Mouse (Mus musculus): ENCODE data around the gene Ash1l. TPM values are rescaled to one million over a fixed set of nuclear protein-coding genes. Genes with fewer than 3 reads are reported as not detected.
"Not testable (repeated sequence)": the region's sequence is repeated elsewhere in the genome, so short reads cannot be mapped to it uniquely, and the experiment has no call there.

Ash1l gene
- polyA plus RNA-seq, 1 experiment, result 4.7 TPM

DNA sequence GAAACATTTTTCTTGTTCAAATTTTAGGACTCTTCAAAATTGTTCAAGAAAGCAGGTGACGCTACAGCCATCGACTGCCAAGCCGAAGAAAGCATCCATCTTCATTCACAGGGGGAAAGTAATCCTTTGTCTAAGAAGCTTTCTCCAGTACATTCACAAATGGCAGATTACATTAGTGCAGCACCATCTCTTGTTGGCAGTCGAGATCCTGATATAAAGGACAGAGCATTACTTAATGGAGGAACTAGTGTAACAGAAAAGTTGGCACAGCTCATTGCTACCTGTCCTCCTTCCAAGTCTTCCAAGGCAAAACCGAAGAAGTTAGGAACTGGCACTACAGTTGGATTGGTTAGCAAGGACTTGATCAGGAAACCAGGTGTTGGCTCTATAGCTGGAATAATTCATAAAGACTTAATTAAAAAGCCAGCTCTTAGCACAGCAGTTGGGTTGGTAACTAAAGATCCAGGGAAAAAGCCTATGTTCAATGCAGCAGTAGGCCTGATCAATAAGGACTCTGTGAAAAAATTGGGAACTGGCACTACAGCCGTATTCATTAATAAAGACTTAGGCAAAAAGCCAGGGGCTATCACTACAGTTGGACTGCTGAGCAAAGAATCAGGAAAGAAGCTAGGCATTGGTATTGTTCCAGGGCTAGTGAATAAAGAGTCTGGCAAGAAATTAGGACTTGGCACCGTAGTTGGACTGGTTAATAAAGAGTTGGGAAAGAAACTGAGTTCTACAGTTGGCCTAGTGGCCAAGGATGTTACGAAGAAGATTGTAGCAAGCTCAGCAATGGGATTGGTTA is 31.0 kb downstream of the Ash1l start:
- H3K36me3 ChIP-seq (ENCODE audit: control insufficient read depth, insufficient read depth), result peaks cover 46% of the 10 kb centered on the region
- TF ChIP-seq CEBPB (IDR thresholded peaks at IDR 0.05; ENCODE audit: insufficient read depth, poor library complexity, severe bottlenecking) (no peak), MAX (IDR thresholded peaks at IDR 0.05; ENCODE audit: low read depth) (no peak), E2F4 (IDR thresholded peaks at IDR 0.05; ENCODE audit: insufficient read depth) (no peak), SRF (IDR thresholded peaks at IDR 0.05; ENCODE audit: control insufficient read depth, insufficient read length, low read depth) (no peak), POLR2AphosphoS2 (IDR thresholded peaks at IDR 0.05; ENCODE audit: insufficient read length, low read depth) (no peak), USF1 (IDR thresholded peaks at IDR 0.05; ENCODE audit: low read depth) (no peak), REST (IDR thresholded peaks at IDR 0.05; ENCODE audit: insufficient read depth, insufficient read length) (no peak), TCF3 (IDR thresholded peaks at IDR 0.05; ENCODE audit: insufficient read length, low read depth) (no peak), MYOG (IDR thresholded peaks at IDR 0.05; ENCODE audit: control insufficient read depth in 1 of 3, insufficient read depth in 1 of 3, insufficient read length in 2 of 3, low read depth in 2 of 3) (no peak), TCF12 (IDR thresholded peaks at IDR 0.05; ENCODE audit: insufficient read depth, poor library complexity, severe bottlenecking) (no peak), POLR2A (IDR thresholded peaks at IDR 0.05; ENCODE audit: insufficient read length, low read depth) (no peak), MYOD1 (IDR thresholded peaks at IDR 0.05; ENCODE audit: control insufficient read depth in 1 of 3, insufficient read length in 2 of 3, low read depth in 2 of 3) (no peak)

DNA sequence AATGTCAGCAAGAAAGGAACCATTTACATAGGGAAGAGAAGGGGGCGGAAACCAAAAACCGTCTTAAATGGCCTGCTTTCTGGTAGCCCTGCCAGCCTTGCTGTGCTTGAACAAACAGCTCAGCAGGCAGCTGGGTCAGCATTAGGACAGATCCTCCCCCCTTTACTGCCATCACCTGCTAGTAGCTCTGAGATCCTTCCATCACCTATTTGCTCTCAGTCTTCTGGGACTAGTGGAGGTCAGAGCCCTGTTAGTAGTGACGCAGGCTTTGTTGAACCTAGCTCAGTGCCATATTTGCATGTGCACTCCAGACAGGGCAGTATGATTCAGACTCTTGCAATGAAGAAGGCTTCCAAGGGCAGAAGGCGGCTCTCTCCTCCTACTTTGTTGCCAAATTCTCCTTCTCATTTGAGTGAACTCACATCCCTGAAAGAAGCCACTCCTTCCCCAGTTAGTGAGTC is 33.5 kb downstream of the Ash1l start:
- peaks cover 46% of the 10 kb centered on the region for H3K36me3 ChIP-seq (ENCODE audit: control insufficient read depth, insufficient read depth)
- no peaks in the 10 kb centered on the region for H3K27me3 ChIP-seq (ENCODE audit: control insufficient read depth, insufficient read depth, insufficient read length)

More for the DNA sequence above, 31.0 kb downstream of the Ash1l start:
- no peak overlapping the region for H3K4me3 ChIP-seq
- no peaks in the 10 kb centered on the region for H3K27me3 ChIP-seq (ENCODE audit: control insufficient read depth, insufficient read depth, insufficient read length)
- no peak overlapping the region for H3K4me2 ChIP-seq (ENCODE audit: low read depth)
- no peak overlapping the region for H3ac ChIP-seq (ENCODE audit: control insufficient read depth, insufficient read length)
- peaks cover 45% of the 10 kb centered on the region for H3K79me2 ChIP-seq (ENCODE audit: control insufficient read depth, insufficient read depth)

DNA sequence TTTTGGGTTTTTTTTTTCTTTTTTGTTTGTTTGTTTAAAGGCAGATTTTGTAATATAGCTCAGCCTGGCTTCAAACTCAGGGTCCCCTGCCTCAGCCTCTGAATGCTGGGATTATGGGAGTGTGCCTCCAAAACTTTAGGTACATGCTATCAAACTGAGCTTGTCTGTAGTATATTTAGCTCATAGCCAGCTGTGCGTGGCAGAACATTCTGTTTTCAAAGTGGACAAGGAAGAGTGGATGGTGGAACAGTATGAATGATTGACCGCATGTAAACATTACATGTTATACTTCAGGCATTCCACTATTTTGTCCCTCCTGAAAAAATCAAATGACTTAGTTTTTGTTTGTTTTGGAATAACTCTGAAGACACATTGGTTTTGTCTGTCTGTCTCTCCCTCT is 42.4 kb downstream of the Ash1l start:
- no peaks in the 10 kb centered on the region for H3K27me3 ChIP-seq (ENCODE audit: control insufficient read depth, insufficient read depth, insufficient read length)
- H3K79me2 ChIP-seq (ENCODE audit: control insufficient read depth, insufficient read depth), result peaks cover 14% of the 10 kb centered on the region
- H3ac ChIP-seq (ENCODE audit: control insufficient read depth, insufficient read length), result no peak overlapping the region
- H3K4me3 ChIP-seq, result no peak overlapping the region
- TF ChIP-seq POLR2A (IDR thresholded peaks at IDR 0.05; ENCODE audit: insufficient read length, low read depth), result no peak
- no peak for TF ChIP-seq TCF3 (IDR thresholded peaks at IDR 0.05; ENCODE audit: insufficient read length, low read depth)
- TF ChIP-seq MYOG (IDR thresholded peaks at IDR 0.05; ENCODE audit: control insufficient read depth in 1 of 3, insufficient read depth in 1 of 3, insufficient read length in 2 of 3, low read depth in 2 of 3), result no peak
- TF ChIP-seq MYOD1 (IDR thresholded peaks at IDR 0.05; ENCODE audit: control insufficient read depth in 1 of 3, insufficient read length in 2 of 3, low read depth in 2 of 3), result no peak
- no peak for TF ChIP-seq TCF12 (IDR thresholded peaks at IDR 0.05; ENCODE audit: insufficient read depth, poor library complexity, severe bottlenecking)
- TF ChIP-seq REST (IDR thresholded peaks at IDR 0.05; ENCODE audit: insufficient read depth, insufficient read length), result no peak
- TF ChIP-seq SRF (IDR thresholded peaks at IDR 0.05; ENCODE audit: control insufficient read depth, insufficient read length, low read depth), result no peak
- TF ChIP-seq USF1 (IDR thresholded peaks at IDR 0.05; ENCODE audit: low read depth), result no peak
- no peaks in the 10 kb centered on the region for H3K36me3 ChIP-seq (ENCODE audit: control insufficient read depth, insufficient read depth)
- no peak overlapping the region for H3K4me2 ChIP-seq (ENCODE audit: low read depth)

More for the DNA sequence above, 33.5 kb downstream of the Ash1l start:
- no peak for TF ChIP-seq USF1 (IDR thresholded peaks at IDR 0.05; ENCODE audit: low read depth)
- TF ChIP-seq SRF (IDR thresholded peaks at IDR 0.05; ENCODE audit: control insufficient read depth, insufficient read length, low read depth), result no peak
- no peak for TF ChIP-seq POLR2A (IDR thresholded peaks at IDR 0.05; ENCODE audit: insufficient read length, low read depth)
- TF ChIP-seq REST (IDR thresholded peaks at IDR 0.05; ENCODE audit: insufficient read depth, insufficient read length), result no peak
- no peak for TF ChIP-seq TCF3 (IDR thresholded peaks at IDR 0.05; ENCODE audit: insufficient read length, low read depth)
- TF ChIP-seq POLR2AphosphoS2 (IDR thresholded peaks at IDR 0.05; ENCODE audit: insufficient read length, low read depth), result no peak
- no peak for TF ChIP-seq MYOD1 (IDR thresholded peaks at IDR 0.05; ENCODE audit: control insufficient read depth in 1 of 3, insufficient read length in 2 of 3, low read depth in 2 of 3)
- TF ChIP-seq E2F4 (IDR thresholded peaks at IDR 0.05; ENCODE audit: insufficient read depth), result no peak
- no peak for TF ChIP-seq TCF12 (IDR thresholded peaks at IDR 0.05; ENCODE audit: insufficient read depth, poor library complexity, severe bottlenecking)
- no peak for TF ChIP-seq CEBPB (IDR thresholded peaks at IDR 0.05; ENCODE audit: insufficient read depth, poor library complexity, severe bottlenecking)
- no peak for TF ChIP-seq MAX (IDR thresholded peaks at IDR 0.05; ENCODE audit: low read depth)
- TF ChIP-seq MYOG (IDR thresholded peaks at IDR 0.05; ENCODE audit: control insufficient read depth in 1 of 3, insufficient read depth in 1 of 3, insufficient read length in 2 of 3, low read depth in 2 of 3), result no peak
- peaks cover 20% of the 10 kb centered on the region for H3K79me2 ChIP-seq (ENCODE audit: control insufficient read depth, insufficient read depth)
- H3K4me2 ChIP-seq (ENCODE audit: low read depth), result no peak overlapping the region
- no peak overlapping the region for H3K4me3 ChIP-seq
- H3ac ChIP-seq (ENCODE audit: control insufficient read depth, insufficient read length), result no peak overlapping the region

DNA sequence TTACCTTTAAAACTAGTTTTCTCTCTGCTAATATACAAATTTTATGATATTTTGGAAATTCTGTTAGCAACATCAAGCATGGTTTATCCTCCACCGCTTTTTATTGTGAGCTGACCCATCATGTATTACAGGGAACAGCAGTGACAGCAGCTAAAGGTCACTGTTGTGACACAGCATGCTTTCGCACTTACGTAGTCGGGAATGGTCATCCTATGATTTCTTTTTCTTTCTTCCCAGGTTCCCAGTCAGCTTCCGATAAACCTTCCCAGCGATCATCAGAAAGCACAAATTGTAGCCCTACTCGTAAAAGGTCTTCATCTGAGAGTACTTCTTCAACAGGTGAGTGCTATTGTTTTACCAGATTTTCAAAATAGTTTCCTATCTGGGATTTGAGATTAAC is 51.1 kb downstream of the Ash1l start:
- no peak overlapping the region for H3ac ChIP-seq (ENCODE audit: control insufficient read depth, insufficient read length)
- peaks cover 28% of the 10 kb centered on the region for H3K36me3 ChIP-seq (ENCODE audit: control insufficient read depth, insufficient read depth)
- no peak for TF ChIP-seq REST (IDR thresholded peaks at IDR 0.05; ENCODE audit: insufficient read depth, insufficient read length)
- no peak for TF ChIP-seq POLR2AphosphoS2 (IDR thresholded peaks at IDR 0.05; ENCODE audit: insufficient read length, low read depth)
- TF ChIP-seq MYOG (IDR thresholded peaks at IDR 0.05; ENCODE audit: control insufficient read depth in 1 of 3, insufficient read depth in 1 of 3, insufficient read length in 2 of 3, low read depth in 2 of 3), result no peak
- TF ChIP-seq MYOD1 (IDR thresholded peaks at IDR 0.05; ENCODE audit: control insufficient read depth in 1 of 3, insufficient read length in 2 of 3, low read depth in 2 of 3), result no peak
- TF ChIP-seq CEBPB (IDR thresholded peaks at IDR 0.05; ENCODE audit: insufficient read depth, poor library complexity, severe bottlenecking), result no peak
- TF ChIP-seq MAX (IDR thresholded peaks at IDR 0.05; ENCODE audit: low read depth), result no peak
- no peaks in the 10 kb centered on the region for H3K27me3 ChIP-seq (ENCODE audit: control insufficient read depth, insufficient read depth, insufficient read length)
- H3K79me2 ChIP-seq (ENCODE audit: control insufficient read depth, insufficient read depth), result no peaks in the 10 kb centered on the region
- H3K4me2 ChIP-seq (ENCODE audit: low read depth), result no peak overlapping the region
- H3K4me3 ChIP-seq, result no peak overlapping the region

DNA sequence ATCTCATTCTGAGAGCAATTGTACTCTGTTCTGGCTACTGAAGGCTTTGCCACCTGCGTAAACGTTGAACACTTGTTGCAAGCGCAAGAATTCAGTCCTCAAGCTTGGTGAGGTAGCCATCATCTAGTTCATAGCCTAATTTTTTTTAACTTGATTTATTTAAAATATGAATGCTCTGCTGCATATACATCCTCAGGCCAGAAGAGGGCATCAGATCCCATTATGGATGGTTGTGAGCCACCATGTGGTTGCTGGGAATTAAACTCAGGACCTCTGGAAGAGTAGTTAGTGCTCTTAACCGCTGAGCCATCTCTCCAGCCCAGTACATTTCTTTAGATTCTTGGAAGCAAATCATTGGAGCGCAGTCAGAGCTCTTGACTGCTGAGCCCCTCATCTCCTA is 80.5 kb downstream of the Ash1l start:
- peaks cover 49% of the 10 kb centered on the region for H3K36me3 ChIP-seq (ENCODE audit: control insufficient read depth, insufficient read depth)
- not testable (repeated sequence) for H3K27me3 ChIP-seq (ENCODE audit: control insufficient read depth, insufficient read depth, insufficient read length); H3K79me2 ChIP-seq (ENCODE audit: control insufficient read depth, insufficient read depth); H3ac ChIP-seq (ENCODE audit: control insufficient read depth, insufficient read length); H3K4me3 ChIP-seq; H3K4me2 ChIP-seq (ENCODE audit: low read depth)

Measured in myocyte (in vitro differentiated cells).